Mouse (Mus musculus) adrenal gland, postnatal 10 days (tissue): Measurements from ENCODE around the gene E130114P18Rik. TPM values are rescaled to one million over a fixed set of nuclear protein-coding genes. Genes with fewer than 3 reads are reported as not detected.

ENCODE experiments used
- DNase-seq: peaks from one replicate; pipeline ENCODE4 v3.0.0; 2021; ENCODE audit warnings: mixed read lengths
- total RNA-seq, 2 experiments: library from RNA; stranded (reverse); gene quantifications; 2 replicates each; pipeline ENCODE4 v1.2.3; 2021

E130114P18Rik gene
- total RNA-seq, 2 experiments from 2014 or later = 0.48 to 0.69 TPM

DNA sequence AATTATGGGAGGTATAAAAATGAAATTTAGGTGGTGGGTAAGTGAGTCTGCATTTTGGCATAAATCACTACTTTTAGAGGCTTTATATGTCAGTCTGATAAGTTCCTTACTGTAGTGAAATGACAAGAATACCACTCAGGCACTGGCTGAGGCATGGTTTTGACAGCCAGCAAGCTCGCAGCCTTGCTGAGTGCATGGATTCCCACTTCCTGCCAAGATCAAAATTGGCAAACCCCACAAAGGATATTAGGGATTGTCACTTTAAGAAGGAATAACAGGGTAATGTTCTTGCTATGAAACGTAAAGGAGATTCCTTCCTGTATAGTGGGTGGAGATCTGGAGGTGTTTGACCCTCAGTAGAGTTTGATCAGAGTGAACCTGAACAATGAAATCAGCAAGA is 27.4 kb upstream of the E130114P18Rik start:
- peak; percentile 28 for DNase-seq

DNA sequence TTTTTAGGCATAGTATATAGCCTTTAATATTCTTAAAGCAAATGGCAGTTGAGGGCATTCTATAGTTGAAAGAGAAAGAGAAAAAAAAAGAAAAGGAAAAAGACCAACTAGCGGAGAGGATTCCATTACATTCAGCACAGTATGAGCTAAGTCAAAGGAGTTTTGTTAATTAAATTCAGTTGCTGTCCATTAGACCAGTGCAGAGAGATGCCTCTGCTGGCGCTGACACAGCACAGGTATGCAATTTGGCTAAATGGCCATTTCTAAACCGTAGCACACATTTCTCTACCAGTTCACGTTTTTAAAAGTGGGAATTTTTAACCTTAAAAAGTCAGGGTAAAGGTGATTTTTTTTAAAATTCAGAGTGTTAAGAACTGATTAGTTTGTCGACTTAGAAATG is 26.8 kb upstream of the E130114P18Rik start:
- no peak for DNase-seq

DNA sequence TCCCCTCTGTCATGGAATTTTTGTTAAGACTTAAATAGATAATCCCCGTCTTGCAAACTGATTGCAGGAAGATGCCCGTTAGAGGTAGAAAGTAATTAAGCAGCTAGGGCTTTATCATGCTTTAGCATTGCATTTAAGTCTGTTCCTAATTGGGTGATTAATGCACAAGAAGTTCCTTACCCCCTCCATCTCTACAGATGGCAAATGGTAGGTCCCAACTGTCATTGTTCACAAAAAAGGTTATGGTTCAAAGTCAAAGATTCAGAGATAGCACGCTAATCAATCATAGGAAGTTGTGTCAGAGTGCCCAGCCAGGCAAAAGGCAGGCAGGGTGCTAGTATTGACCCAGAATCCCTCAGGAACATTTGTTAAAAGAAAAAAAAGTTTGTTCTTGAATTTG is 25.9 kb upstream of the E130114P18Rik start:
- DNase-seq = no peak

DNA sequence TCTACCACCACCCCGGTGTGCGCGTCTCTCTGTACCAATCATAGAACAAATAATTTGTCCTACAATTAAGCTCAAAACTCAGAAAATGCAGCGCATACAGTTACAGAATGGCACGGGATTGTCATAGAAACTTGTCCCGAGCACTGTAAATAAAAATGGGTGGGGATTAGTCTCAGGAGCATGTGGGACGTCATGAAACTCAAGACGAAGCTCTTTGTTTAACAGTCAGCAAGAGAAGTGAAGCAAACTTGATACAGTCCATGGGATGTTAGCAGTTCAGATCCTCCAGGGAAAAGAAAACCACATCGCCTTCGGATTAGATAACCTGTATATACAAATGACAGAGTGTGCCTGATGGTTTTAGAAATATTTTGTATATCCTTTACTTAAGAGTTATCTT is 18.6 kb upstream of the E130114P18Rik start:
- DNase-seq = no peak

DNA sequence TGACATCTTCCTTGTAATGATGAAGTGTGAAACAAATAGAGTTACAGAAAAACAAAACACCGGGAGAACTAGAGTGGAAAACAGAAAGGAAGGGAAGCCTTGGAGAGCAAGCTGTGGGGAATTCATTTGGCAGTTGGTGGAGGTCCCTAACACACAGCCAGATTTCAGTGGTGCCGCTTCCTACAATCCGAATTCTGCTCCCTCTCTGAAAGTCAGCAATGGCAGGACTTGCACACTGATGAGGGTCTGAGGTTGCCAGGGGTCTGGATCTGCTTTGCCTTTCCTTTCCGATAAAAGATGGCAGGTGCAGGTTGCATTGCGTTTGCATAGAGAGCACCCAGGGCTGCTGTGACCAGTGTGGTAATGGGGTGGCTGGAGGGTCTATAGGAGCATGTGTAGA is 18.1 kb upstream of the E130114P18Rik start:
- DNase-seq = no peak

DNA sequence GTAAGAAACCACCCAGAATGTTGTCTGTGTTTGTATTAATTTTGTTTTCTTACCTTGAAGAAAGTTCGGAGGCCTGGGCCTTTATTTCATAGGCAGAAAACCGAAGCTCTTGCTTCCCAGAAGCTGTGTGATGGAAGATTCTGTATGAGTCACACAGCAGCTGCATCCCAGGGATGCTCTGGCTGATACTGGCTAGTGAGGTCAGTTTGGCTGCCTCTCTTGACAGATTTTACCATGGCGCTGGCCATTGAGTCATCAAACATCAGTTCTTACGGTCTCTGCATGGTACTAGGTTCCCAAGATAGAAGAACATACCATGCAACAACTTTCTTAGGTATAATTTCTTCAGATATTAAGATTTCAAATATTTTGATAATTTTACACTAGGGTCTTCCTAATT is 17.0 kb upstream of the E130114P18Rik start:
- no peak for DNase-seq

DNA sequence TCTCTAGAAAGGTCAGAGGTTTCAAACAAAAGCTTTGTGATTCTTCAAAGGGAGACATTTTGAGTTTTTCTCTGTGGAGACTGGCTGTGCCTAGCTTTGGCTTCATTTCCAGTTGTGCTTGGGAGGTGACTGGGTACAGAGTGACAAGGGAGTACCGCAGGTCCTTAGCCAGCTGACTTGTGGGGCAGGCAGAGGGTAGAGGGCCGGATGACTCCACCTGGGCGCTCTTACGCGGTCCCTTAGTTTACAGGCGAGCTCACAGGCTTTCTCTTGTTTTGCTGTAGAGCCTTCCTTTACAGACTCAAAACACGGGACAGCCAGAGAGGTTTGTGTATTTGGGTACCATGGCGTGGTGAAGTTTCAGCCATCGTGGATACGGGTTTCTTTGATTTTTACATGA is 16.1 kb upstream of the E130114P18Rik start:
- DNase-seq = no peak

DNA sequence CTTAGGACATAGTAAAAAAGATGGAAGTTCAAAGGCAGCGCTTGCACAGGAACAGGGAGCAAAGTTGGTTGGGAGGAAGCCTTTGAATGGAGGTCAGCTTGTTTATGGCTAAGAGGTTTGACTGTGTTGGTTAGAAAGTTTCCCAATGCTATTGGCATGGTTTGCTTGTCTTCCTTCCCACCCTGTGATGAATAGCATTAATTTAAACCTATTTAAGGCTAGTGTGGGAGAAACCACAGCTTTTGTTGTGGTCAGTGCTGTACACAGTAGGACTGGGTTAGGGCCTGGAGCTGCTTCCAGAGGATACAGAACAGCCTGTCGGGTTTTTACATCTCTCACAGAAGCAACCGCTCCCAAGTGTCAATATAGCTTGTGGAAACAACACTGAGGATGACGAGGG is 10.7 kb upstream of the E130114P18Rik start:
- DNase-seq = no peak

DNA sequence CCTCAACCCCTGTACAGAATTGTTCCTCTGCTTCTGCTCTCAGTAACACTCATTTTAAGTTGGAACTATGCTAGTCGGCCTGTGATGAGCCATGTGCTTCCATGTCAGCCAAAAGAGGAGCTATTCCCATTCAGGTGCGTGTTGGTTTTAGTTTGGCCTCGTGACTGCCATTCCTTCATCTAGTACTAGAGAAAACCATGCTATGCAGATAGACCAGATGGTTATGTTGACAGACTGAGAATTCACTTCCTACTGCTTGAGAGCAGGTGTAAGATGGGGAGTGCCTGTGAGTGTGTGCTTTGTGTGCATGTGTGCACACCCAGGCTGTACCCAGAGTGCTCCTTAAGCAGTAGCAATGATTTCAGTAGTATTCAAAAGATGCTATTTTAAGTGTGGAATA is 9.6 kb upstream of the E130114P18Rik start:
- no peak for DNase-seq

DNA sequence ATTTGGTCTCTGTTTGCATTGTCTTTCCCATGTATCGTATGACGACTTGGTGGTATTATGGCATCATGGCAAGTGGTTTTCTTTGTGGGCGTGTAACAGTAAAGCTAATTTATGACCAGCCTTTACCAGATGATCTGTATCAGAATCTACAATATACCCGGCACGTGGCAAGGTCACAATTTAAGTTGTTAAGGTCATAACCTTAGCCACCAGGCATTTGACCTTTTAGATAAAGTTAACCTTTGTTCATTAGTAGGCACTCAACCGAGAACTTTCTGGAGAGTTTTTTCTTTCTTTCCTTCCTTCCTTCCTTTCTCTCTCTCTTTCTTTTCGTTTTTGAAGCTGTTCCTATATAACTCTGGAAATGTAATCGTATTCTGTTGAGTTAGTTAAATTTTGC is 8.7 kb upstream of the E130114P18Rik start:
- no peak for DNase-seq

DNA sequence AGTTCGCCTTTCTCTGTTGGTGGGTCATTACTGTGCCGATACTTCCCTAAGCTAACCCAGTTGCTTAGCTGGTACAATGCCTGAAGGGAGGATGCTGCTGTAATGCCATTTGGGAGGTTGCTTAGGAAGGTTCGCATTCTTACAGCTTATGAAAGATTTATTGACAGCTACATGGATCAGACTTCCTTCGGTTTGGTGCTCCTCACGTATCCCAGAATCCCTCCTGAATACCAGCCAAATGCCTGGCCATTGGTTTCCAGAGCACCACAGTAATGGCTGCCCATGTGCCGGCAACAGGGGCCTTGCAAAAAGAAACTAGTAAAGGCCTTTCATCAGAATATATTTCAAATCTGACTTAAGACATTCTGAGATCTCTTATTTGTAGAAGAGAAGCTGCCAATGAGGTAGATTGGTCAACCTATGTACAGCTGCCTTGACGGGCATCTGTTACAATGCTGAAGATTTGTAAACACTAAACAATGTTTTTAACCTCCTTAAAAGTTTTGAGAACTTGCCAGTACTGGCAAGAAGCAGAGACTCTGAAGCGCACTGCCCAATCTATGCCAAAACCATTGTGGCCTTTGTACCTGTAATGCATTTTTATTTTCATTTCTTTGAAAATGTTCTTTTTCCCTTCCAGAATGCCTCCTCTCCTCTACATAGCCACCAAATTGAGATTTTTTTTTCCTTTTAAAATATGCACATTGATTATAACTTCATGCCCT is 7.8 kb upstream of the E130114P18Rik start:
- no peak for DNase-seq

DNA sequence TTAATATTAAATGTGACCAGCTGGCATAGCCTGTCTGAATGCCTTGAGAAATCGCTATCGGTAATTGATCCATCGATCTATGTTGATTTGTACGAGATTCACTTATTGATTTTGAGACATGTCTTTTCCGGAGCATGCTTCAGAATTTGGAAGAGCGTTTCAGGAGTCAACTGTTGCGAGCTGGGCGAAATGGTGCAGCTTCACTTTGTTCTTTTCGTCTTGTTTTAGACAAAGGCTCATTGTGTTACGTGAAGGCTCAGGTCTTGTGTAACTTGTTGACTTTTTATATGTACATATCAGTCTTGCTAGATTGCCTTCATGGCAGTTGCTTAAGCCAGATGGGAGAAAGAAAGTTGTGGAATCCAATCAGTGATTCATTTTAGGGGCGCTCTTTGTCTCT is 6.4 kb upstream of the E130114P18Rik start:
- DNase-seq = no peak

DNA sequence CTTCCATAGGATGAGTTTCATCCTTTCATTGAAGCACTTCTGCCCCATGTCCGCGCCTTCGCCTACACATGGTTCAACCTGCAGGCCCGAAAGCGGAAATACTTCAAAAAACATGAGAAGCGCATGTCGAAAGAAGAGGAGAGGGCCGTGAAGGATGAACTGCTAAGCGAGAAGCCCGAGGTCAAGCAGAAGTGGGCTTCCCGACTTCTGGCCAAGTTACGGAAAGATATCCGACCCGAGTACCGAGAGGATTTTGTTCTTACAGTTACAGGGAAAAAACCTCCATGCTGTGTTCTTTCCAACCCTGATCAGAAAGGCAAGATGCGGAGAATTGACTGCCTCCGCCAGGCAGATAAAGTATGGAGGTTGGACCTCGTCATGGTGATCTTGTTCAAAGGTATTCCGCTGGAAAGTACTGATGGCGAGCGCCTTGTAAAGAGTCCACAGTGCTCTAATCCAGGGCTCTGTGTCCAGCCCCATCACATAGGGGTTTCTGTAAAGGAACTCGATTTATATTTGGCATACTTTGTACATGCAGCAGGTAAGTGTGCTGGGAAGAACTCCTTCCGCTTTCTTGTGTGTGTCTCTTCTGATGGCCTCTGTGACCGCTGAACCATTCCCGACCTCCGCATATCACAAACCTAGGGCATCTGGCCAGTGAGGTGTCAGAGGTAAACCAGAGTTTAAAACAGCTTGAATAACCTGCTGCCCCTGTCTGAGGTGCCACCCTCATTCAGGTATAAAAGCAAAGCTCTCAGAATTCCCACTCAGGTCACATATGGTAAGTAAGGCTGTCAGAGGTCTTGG is 5.4 kb upstream of the E130114P18Rik start:
- DNase-seq = no peak

DNA sequence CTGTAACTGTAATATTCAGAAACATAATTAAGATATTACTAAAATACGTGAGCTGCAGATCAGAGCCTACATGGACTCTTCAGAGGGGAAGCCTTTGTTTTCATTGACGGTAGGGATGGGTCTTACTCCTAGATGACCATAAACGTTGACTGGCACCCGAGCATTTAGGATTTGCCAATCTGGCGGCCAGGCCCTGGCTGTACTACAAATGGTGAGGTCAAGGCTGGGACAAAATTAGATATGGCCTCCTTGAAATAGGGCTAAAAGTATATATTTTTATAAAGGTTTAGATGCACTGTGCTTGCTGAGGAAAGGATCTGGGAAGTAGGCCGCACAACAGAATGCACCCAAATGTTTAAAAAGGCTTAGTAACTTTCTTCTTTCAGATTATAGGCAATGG is 4.6 kb upstream of the E130114P18Rik start:
- DNase-seq = peak; percentile 37

DNA sequence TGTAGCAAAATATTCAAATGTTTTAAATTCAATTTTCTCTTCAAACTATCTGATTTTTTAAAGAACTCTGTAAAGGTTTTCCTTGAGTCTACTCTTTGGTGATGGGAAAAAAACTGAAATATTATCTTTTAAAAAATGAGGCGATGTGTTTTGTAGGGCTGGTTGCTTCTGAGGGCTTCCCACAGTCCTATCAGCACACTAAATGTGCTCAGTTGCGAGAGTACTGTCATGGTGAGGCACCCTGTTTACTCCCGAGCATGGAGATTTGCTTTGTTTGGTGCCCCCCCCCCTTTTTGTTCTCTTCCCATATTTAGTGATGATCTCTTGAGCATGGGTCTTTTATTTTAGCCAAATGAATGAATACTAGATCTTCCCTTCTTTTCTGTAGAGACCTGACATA is 4.2 kb upstream of the E130114P18Rik start:
- DNase-seq = no peak

DNA sequence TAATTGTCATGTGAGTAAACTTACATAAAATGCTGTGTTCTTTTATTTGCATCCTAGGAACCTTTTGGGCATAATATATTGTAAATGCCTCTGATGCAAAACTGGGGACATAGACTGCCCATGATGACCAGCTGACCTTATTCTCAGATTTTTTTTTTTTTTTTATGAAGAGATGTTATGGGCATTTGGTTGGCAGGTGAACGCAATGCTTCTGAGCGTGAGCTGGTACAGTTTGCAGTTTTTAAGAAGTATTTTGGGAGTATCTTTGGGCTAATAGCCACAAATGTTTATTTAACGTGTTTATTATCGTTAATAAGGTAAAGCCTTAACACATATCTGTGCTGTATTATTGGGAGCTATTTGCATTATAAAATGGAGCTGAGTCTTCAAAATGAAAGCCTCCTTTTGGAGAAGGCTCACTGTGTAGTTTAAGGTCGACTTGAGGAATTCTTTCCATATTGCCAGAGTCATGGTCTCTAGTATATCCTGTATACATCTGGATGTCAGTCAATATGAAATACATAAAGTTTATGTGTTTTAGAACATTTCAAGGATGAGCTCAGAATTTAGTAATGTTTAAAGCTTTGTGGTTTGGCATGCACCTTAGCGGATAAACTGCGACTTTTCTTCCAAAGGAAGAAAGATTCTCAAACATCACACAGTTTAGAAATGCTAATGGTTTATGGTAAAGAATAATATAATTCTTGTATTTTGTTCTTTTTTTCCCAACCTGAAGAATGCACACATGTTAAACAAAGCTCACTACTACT is 3.0 kb upstream of the E130114P18Rik start:
- DNase-seq = no peak

DNA sequence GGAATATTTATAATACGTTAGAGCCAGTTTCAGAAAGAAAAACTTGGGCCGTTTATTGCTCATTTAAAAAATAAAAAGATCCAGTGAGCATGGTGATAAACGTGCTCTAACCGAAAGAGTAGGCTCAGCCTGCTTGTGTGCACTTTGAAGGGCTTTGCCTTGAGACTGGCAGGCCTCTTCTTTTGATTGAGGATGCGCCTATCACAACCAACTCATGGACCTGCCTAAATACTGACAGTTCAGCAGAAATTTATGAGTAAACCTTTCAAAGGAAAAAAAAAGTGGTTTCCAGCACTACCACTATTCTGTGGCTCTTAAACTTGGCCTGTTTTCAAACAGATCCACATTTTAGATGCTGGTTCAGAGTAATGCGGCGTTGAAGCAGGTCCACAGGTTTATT is 2.1 kb upstream of the E130114P18Rik start:
- DNase-seq = peak; percentile 44

DNA sequence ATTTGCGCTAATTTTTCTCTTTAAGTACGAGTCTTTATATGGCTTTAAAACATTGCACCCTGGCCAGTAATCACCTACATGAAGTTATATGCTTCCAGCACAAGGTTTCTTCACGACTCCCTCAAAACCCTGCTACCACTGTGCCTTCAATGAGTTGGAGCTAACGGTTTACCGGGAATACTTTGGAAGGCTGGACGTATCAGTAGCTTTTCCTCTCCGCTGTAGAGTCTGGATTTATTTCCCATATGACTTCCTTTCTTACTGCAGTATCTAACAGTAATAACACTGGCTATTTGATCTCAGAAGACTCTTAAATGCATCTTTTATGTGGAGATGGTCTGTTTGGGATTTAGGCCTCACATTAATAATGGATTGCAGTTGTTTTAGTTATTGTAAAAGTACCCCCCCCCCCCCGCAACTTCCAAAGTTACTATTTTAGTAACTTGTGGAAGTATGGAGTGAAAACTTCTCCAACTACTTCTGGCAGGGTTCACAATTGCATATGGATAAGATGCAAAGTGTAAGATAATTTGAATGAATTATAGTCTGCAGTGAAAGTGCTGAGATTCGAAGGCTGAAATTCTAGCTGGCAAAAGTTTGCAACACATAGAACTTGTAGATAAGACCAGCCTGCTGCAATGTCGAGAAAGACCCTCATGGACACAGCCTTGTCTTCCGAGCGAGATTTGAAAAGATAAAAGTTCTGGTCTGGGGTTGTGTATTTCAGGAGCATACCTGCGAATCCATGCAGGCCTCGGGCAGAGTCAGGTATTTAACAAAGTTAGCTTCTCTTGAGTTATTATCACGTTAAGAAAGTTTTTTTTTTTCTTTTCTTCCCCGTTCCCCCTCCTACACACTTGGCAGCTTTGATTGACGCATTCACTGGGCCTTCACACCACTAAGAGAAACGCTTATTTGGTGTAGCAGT is 1.4 kb upstream of the E130114P18Rik start:
- DNase-seq = no peak

DNA sequence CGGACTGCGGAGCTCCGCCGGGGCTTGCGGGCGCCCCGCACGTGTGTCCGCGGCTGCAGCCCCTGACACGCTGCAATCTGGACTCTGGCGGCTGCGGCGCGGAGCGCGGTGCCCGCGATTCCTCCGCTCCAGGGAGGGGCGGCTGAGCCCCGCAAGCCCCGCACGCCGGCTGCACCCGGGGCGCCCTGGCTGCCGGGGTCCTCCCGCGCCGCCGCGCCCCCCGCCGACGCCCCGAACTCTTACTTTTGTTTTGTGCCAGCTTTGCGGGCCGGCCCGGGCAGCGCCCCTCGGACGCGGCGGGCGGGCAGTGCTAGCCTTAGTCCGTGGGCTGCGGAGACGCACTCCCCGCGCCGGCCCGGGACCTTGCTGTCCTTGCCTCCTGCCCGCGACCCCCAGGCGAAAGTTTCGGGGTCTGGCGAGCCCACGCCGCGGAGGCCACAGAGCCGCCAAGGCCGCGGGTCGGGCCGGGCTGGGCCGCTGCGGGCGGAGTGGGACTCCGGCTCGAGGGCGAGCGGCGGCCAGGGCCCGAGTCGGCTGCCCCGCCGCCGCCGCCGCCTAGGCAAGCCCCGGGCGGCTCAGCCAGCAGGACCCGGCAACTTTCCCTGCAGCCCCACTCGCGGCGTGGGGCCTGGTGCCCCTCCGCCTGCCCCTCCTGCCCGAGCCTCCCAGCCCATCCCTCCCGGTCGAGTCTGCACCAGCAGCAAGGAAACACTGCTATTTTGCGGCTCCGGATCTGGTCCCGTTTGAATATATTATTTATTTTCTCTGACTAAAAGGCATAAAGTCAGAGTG is 529 bp upstream of the E130114P18Rik start:
- peak; percentile 45 for DNase-seq

DNA sequence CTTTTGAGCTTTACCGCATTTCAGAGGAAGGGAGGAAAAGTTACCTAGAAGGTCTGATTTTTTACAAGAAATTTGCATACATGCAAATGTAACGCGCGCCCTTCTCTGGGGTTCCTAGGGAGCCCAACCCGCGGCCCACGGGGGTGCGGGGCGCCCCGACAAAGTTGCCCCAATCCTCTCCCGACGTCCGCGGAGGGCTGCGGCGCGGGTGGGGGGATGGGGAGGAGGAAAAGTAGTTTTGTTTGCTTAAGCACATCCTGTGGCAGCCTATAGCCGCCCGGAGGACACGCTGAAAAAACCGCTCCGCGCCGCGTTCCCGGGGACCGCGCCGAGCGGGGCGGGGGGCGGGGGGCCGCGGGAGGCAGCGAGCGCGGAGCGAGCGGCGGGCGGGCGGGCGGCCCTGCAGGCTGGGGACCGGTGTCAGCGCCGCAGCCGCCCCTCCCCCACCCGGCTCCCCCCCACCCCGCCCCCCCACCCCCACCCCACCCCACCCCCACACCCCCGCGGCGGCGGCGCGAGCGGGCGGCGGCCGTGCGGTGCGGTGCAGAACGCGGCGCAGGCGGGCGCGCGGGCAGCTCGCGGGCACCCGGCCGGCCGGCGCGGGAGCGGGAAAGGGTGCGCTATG is 685 bp downstream of the E130114P18Rik start:
- DNase-seq = peak; percentile 78
